Mouse (Mus musculus) embryonic stem cell, embryonic (primary cell): ENCODE measurements at regions not wholly inside any gene's neighbourhood (a gene's known extent, or its start where the extent isn't known, plus 50 kb on each side); places are given as distances from the start of the nearest gene placed in this dataset.

Source experiments
- CTCF ChIA-PET, 4 experiments: fragments of 300-600 bp in 2 of 4; fragments of 350-600 bp in 2 of 4; sonication (Branson Sonifier 250); formaldehyde crosslinking; loops; one replicate each; lab custom pipeline; 2022; ENCODE audit warnings: inconsistent platforms in 2 of 4; lab: Charles Lee
- POLR2A ChIA-PET, 4 experiments: fragments of 300-600 bp in 2 of 4; fragments of 350-600 bp in 2 of 4; sonication (Branson Sonifier 250); formaldehyde crosslinking; loops; one replicate each; lab custom pipeline; 2022; ENCODE audit warnings: antibody characterized with exemption in 4 of 4, inconsistent platforms in 1 of 4; lab: Charles Lee

DNA sequence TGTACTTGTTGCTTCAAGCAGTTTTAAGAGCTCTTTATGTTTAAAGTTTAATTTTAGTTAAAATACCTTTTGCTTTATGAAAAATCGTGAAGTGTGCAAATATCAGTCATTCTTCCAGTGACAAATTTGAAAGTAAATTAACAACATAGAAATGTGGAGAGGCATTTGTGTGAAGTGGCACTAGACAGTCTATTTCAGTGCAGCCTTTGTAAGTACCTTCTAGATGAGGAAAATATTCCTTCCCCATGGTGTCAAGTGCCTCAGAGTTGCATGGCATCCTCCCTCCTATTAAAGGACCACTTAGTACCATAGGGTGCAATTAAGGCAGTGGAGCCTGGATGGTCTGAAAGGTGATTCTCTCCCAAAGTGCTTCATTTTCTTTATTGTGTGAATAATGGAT, 64.6 kb upstream of the Gm8797 start:
- CTCF ChIA-PET, result no interaction called here
- POLR2A ChIA-PET, result no interaction called here

DNA sequence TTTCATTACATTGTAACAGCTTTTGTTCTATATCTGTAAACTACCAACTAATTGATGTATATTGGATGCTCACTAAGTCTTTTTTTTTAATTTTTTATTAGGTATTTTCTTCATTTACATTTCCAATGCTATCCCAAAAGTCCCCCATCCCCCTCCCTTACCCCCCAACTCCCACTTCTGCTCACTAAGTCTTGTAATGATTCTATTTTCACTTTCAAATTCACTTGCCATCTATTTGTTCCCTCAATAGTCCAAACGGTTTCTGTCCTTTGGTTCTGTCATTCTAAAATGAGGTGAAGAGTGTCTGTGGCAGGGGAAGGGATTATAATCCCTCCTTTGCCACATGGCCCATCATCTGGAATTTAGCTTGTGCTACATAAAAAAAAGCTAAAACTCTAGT, 51.1 kb upstream of the Gm8797 start:
- ChIA-PET CTCF (no interaction called here), POLR2A (interaction anchor here in 1 of 4 experiments (0.7 kb wide), 1 partner anchor 439 kb away, joined by 6 read pairs; no protein-coding TSS in a partner anchor)
